Mouse (Mus musculus) neural tube, embryonic 12.5 days (tissue): ENCODE results near the gene G6pc3. TPM values are rescaled to one million over a fixed set of nuclear protein-coding genes. Genes with fewer than 3 reads are reported as not detected.

ENCODE experiments used
- ATAC-seq: fragments of 200-750 bp; cut with Nextera tagmentation; 2 replicates; pipeline ENCODE4 v1.8.0; 2017; ENCODE audit warnings: low read depth, mild to moderate bottlenecking, moderate TSS enrichment, moderate library complexity; ENCODE audit not compliant: low FRiP score
- H3K27ac ChIP-seq: fragments of 300-500 bp; sonication (generic); 2 replicates; pipeline ENCODE4 v1.5.1; 2016
- H3K27me3 ChIP-seq: fragments of 300-500 bp; sonication (generic); replicated peaks from 2 replicates; pipeline ENCODE4 v1.6.1; 2016; ENCODE audit warnings: mild to moderate bottlenecking
- H3K36me3 ChIP-seq: fragments of 300-500 bp; sonication (generic); 2 replicates; pipeline ENCODE4 v1.6.1; 2016; ENCODE audit warnings: mild to moderate bottlenecking
- H3K4me1 ChIP-seq: fragments of 300-500 bp; sonication (generic); 2 replicates; pipeline ENCODE4 v1.6.1; 2016
- H3K4me2 ChIP-seq: fragments of 300-500 bp; sonication (generic); replicated peaks from 2 replicates; pipeline ENCODE4 v1.6.1; 2016; ENCODE audit warnings: mild to moderate bottlenecking
- H3K4me3 ChIP-seq: fragments of 300-500 bp; sonication (generic); 2 replicates; pipeline ENCODE4 v1.5.1; 2016
- H3K9ac ChIP-seq: fragments of 300-500 bp; sonication (generic); 2 replicates; pipeline ENCODE4 v1.6.1; 2016; ENCODE audit warnings: mild to moderate bottlenecking
- H3K9me3 ChIP-seq: fragments of 300-500 bp; sonication (generic); 2 replicates; pipeline ENCODE4 v1.6.1; 2016; ENCODE audit warnings: mild to moderate bottlenecking
- WGBS: fragments of 180-500 bp; shearing (Covaris S2); methylation state at CpG from one replicate; pipeline ENCODE4 v1.1.7; 2016; 5-methylcytosine and 5-hydroxymethylcytosine counted together
- polyA plus RNA-seq: library from polyadenylated mRNA; unstranded; fragments of >200 nt; fragmentation: Nextera tagmentation; extraction: Ambion mirVana; gene quantifications from 2 replicates; pipeline ENCODE4 v1.2.1, GENCODE M21; 2016

The G6pc3 gene
- polyA plus RNA-seq, 1 experiment from 2014 or later = 30.8 TPM

DNA sequence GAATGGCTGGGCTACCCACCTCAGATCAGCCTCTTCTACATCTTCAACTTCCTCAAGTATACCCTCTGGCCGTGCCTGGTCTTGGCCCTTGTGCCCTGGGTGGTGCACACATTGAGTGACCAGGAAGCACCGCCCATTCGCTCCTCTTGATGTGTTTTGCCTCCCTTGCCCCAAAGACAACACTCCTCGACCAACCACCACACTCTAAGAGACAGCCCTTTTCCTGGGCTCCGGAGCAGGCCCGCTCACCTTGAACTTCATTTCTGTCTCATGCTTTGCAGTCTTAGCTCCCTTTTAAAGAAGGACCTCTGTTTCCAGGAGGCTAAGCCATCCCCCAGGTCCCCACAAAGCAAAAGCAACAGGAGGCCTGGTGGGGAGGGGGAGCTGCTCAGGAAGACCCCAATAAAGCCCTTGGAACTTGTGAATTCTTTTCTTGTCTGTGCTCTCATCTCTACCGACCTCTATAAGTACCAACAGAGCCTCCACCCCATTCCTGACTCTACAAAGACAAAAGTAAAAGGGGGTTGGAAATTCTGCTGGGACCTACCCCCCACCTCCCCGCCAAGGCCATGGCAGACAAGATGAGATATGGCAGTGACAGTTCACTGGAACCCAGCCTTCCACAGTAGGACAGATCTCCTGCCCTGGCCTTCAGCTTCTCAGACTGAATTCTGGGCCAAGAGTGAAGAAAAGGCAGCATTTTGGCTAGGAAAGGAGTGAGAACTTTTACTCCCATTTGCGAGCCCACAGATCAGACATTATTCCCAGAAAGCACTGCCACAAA, 4.4 kb downstream of the G6pc3 start:
- H3K4me3 ChIP-seq = no peak overlapping the region

GRCm38 (mm10) chr11:102196018-102196797, 6.8 kb downstream of the G6pc3 start:
- WGBS = 87% methylated on average over 21 of the region's 21 CpGs
- H3K4me2 ChIP-seq = no peak overlapping the region
- ATAC-seq = no peak
- H3K4me1 ChIP-seq = 0 out of 2 replicates have a peak, but pooled peaks cover 2% of the 10 kb centered on the region
- H3K9me3 ChIP-seq = no peaks in the 10 kb centered on the region
- no peaks in the 10 kb centered on the region for H3K27me3 ChIP-seq
- H3K9ac ChIP-seq = no peak overlapping the region
- H3K27ac ChIP-seq = no peak overlapping the region
- peaks cover 89% of the 10 kb centered on the region for H3K36me3 ChIP-seq
- H3K4me3 ChIP-seq = no peak overlapping the region

More for the DNA sequence above, 4.4 kb downstream of the G6pc3 start:
- Histone ChIP-seq H3K27ac (no peak overlapping the region), H3K9me3 (no peaks in the 10 kb centered on the region), H3K9ac (no peak overlapping the region), H3K36me3 (peaks cover 66% of the 10 kb centered on the region), H3K4me1 (peaks cover 21% of the 10 kb centered on the region), H3K27me3 (no peaks in the 10 kb centered on the region), H3K4me2 (no peak overlapping the region)
- WGBS = 72% methylated on average over 9 of the region's 9 CpGs
- no peak for ATAC-seq

DNA sequence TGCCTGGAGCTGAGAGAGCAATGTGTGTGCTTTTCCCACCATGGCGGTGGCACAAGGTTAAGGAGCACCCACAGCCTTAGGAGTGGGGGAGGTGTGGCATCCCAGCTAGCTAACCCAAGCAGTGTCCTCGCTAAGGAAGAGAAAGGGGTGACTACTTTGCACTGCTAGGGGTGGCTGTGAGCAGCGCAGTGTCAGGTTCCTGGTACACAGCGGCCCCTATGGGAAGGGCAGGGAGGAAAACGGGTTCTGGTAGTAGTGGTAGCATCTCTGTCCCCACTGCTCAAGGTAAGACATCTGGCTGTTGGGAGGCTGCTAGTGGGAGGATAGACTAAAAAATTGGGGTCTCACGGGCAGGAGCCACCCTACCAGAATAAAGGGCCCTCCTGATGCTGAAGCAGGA, 8.8 kb downstream of the G6pc3 start:
- peaks cover 94% of the 10 kb centered on the region for H3K36me3 ChIP-seq
- no peaks in the 10 kb centered on the region for H3K9me3 ChIP-seq
- no peak overlapping the region for H3K27ac ChIP-seq
- H3K4me3 ChIP-seq = no peak overlapping the region
- no peak for ATAC-seq
- H3K4me2 ChIP-seq = no peak overlapping the region
- no peaks in the 10 kb centered on the region for H3K27me3 ChIP-seq
- WGBS = 71% methylated on average over 6 of the region's 6 CpGs
- H3K4me1 ChIP-seq = no peaks in the 10 kb centered on the region; the same call in 1 of the 2 replicates
- no peak overlapping the region for H3K9ac ChIP-seq

- Histone ChIP-seq H3K27me3 (no peaks in the 10 kb centered on the region), H3K9me3 (no peaks in the 10 kb centered on the region), H3K4me2 (no peak overlapping the region), H3K36me3 (peaks cover 97% of the 10 kb centered on the region), H3K4me1 (no peaks in the 10 kb centered on the region; the same call in 1 of the 2 replicates), H3K27ac (no peak overlapping the region), H3K9ac (no peak overlapping the region), H3K4me3 (no peak overlapping the region)
- no peak for ATAC-seq
- 78% methylated on average over 9 of the region's 9 CpGs for WGBS
Observed at GRCm38 (mm10) chr11:102199856-102200255, 10.4 kb downstream of the G6pc3 start.

GRCm38 (mm10) chr11:102201408-102201821, 12.0 kb downstream of the G6pc3 start:
- Histone ChIP-seq H3K36me3 (peaks cover 97% of the 10 kb centered on the region), H3K4me1 (peaks cover 2% of the 10 kb centered on the region; the same call in 1 of the 2 replicates), H3K9me3 (no peaks in the 10 kb centered on the region), H3K27me3 (no peaks in the 10 kb centered on the region), H3K9ac (no peak overlapping the region), H3K4me3 (no peak overlapping the region), H3K27ac (no peak overlapping the region), H3K4me2 (no peak overlapping the region)
- 79% methylated on average over 12 of the region's 12 CpGs for WGBS
- no peak for ATAC-seq

GRCm38 (mm10) chr11:102206481-102206880, 17.1 kb downstream of the G6pc3 start:
- Histone ChIP-seq H3K9ac (0 out of 2 replicates have a peak overlapping the region, but pooled peaks have one; percentile 35), H3K36me3 (peaks cover 54% of the 10 kb centered on the region), H3K4me3 (no peak overlapping the region), H3K4me2 (no peak overlapping the region), H3K27me3 (no peaks in the 10 kb centered on the region; the same call in 1 of the 2 replicates), H3K9me3 (no peaks in the 10 kb centered on the region), H3K4me1 (peaks cover 32% of the 10 kb centered on the region), H3K27ac (no peak overlapping the region)
- ATAC-seq = no peak
- WGBS = 57% methylated on average over 30 of the region's 30 CpGs

DNA sequence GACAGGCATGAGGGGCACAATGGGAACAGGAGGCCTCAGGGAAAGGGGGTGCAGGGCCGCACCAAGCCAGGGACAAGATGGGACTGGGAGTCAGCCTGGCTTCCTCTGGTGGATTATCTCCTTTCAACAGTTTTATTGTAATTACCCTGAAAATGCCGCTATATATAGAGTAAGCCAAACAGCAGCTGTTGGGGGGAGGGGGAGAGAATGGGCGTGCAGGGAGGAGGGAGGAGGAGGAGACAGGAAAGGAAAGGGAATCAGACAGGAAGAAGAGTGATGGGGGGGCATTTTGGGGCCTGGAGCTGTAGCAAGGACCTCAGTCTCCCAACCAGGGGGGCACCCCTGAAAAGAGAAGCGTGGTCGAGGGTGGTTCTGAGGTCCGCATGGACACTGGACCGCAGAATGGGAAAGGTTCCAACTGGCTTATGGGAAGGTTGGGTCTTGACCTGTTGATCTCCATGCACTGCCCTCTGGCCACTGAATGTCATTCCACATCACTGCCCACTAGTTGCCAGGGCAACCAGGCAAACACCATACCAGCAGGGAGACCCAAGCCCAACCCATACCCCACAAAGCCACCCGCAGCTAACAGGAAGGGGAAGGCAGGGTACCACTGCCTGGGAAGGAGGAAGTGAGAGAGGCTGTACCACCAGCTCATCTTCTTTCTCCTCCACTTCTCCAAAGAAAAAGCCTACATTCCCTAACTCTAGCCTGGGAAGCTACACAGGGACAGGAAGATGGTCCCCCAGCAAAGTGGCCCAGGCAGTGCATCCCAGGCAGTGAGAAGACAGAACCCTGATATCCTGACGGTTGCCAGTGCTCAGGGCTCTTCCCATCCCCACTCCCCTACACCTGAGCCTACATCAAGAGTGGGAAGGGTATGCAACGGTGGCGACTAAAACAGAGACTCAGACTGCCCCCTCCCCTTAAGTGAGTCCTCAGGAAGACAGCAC, 18.7 kb downstream of the G6pc3 start:
- no peak for ATAC-seq
- Histone ChIP-seq H3K4me2 (0 out of 2 replicates have a peak overlapping the region, but pooled peaks have one; percentile 20), H3K9ac (no peak overlapping the region), H3K36me3 (peaks cover 44% of the 10 kb centered on the region), H3K9me3 (no peaks in the 10 kb centered on the region), H3K27me3 (no peaks in the 10 kb centered on the region; the same call in 1 of the 2 replicates), H3K27ac (no peak overlapping the region), H3K4me3 (no peak overlapping the region), H3K4me1 (peaks cover 39% of the 10 kb centered on the region)
- 28% methylated on average over 11 of the region's 11 CpGs for WGBS

DNA sequence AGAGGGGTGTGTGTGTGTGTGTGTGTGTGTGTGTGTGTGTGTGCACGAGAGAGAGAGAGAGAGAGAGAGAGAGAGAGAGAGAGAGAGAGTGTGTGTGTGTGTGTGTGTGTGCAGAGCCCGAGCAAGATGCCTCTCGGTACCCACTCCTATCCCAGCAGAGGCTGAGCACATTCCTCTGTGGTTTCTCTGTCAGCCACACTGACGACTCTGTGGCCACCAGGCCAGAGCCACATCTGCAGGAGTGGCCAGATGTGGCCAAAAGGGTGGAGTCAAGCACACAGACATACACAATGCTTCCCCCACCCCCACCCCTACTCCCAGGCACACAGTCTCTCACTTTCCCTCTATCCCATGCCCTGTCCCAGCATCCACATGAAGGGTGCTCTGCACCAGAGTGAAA, 19.4 kb downstream of the G6pc3 start:
- H3K27ac ChIP-seq = no peak overlapping the region
- no peak overlapping the region for H3K9ac ChIP-seq
- WGBS = 55% methylated on average over 4 of the region's 4 CpGs
- peaks cover 38% of the 10 kb centered on the region for H3K36me3 ChIP-seq
- H3K4me1 ChIP-seq = peaks cover 39% of the 10 kb centered on the region
- H3K4me2 ChIP-seq = no peak overlapping the region
- no peaks in the 10 kb centered on the region; the same call in 1 of the 2 replicates for H3K27me3 ChIP-seq
- no peaks in the 10 kb centered on the region for H3K9me3 ChIP-seq
- ATAC-seq = no peak
- H3K4me3 ChIP-seq = no peak overlapping the region

DNA sequence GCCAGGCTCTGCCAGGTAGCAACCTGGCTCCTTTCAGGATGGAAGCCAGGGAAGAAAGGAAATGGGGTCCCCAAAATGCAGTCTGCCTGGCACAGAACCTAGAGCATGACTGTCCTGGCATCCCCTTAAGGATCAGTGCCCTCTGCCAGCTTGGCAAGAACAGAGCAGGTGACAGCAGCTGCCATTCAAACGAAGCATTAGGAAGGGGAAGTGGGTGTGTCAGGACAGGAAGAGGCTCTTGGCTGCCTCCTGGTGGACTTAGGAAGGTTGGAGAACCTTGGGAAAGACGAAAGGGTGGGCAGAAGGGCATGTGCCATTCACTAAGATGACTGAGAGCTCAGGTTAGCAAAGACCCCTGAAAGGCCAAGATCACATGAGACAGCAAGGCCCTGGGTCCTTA, 20.3 kb downstream of the G6pc3 start:
- H3K4me1 ChIP-seq = peaks cover 48% of the 10 kb centered on the region
- peaks cover 29% of the 10 kb centered on the region for H3K36me3 ChIP-seq
- no peak overlapping the region for H3K4me2 ChIP-seq
- ATAC-seq = no peak
- no peaks in the 10 kb centered on the region for H3K9me3 ChIP-seq
- H3K4me3 ChIP-seq = no peak overlapping the region
- H3K9ac ChIP-seq = no peak overlapping the region
- no peaks in the 10 kb centered on the region; the same call in 1 of the 2 replicates for H3K27me3 ChIP-seq
- 24% methylated on average over 2 of the region's 2 CpGs for WGBS
- no peak overlapping the region for H3K27ac ChIP-seq

- peaks cover 25% of the 10 kb centered on the region for H3K36me3 ChIP-seq
- no peak overlapping the region for H3K9ac ChIP-seq
- ATAC-seq = no peak
- H3K4me1 ChIP-seq = peaks cover 52% of the 10 kb centered on the region
- WGBS = 74% methylated on average over 3 of the region's 3 CpGs
- no peaks in the 10 kb centered on the region for H3K9me3 ChIP-seq
- no peaks in the 10 kb centered on the region; the same call in 1 of the 2 replicates for H3K27me3 ChIP-seq
- no peak overlapping the region for H3K4me3 ChIP-seq
- H3K4me2 ChIP-seq = no peak overlapping the region
- H3K27ac ChIP-seq = no peak overlapping the region
Observed at GRCm38 (mm10) chr11:102210185-102210584, 20.8 kb downstream of the G6pc3 start.

- 58% methylated on average over 5 of the region's 5 CpGs for WGBS
- peaks cover 17% of the 10 kb centered on the region for H3K36me3 ChIP-seq
- no peak overlapping the region for H3K9ac ChIP-seq
- ATAC-seq = no peak
- no peak overlapping the region for H3K4me2 ChIP-seq
- H3K27me3 ChIP-seq = no peaks in the 10 kb centered on the region; the same call in 1 of the 2 replicates
- H3K4me1 ChIP-seq = peaks cover 60% of the 10 kb centered on the region
- no peak overlapping the region for H3K27ac ChIP-seq
- H3K9me3 ChIP-seq = no peaks in the 10 kb centered on the region
- no peak overlapping the region for H3K4me3 ChIP-seq
Observed at GRCm38 (mm10) chr11:102211011-102211410, 21.6 kb downstream of the G6pc3 start.
